Mouse (Mus musculus) neutrophil, adult 5-6 weeks (primary cell): Measurements from ENCODE around the gene Prg4. TPM values are rescaled to one million over a fixed set of nuclear protein-coding genes. Genes with fewer than 3 reads are reported as not detected.

Experiments used
- ATAC-seq: fragments of 151-379, 151-347 bp; 2 replicates; pipeline ENCODE4 v1.8.0; 2017; ENCODE audit warnings: mild to moderate bottlenecking, moderate TSS enrichment; ENCODE audit not compliant: insufficient number of reproducible peaks, poor library complexity, low FRiP score, severe bottlenecking; ENCODE audit errors: extremely low read depth
- total RNA-seq: library from RNA; stranded (forward); fragments of 200-1000 nt; gene quantifications from 2 replicates; pipeline ENCODE4 v1.2.3, GENCODE M21; 2017

Gene Prg4
- 0.23 and 0.25 TPM in 2 replicates for total RNA-seq

DNA sequence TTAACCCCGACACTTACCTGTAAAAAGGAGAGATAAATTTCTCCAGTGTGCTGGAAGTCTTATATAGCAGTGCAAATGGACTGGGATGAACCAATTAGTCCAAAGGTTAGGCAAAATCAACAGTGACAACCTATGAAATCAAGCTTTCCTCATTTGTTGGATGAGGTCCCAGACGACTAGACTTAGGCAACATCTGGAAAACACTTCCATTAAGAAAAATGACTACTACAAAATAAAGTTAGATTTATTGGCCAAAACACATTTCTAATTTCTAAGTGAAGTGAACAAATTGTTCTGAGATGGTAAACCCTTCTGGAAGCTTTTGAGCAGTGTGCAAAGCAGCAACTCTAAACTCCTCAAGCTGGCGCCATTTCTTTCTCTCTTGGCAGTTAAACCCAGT lies at the start of gene Prg4:
TSS of gene Prg4 (minus strand) at position 34 of the 400 bp plus-strand sequence.
- no peak for ATAC-seq

DNA sequence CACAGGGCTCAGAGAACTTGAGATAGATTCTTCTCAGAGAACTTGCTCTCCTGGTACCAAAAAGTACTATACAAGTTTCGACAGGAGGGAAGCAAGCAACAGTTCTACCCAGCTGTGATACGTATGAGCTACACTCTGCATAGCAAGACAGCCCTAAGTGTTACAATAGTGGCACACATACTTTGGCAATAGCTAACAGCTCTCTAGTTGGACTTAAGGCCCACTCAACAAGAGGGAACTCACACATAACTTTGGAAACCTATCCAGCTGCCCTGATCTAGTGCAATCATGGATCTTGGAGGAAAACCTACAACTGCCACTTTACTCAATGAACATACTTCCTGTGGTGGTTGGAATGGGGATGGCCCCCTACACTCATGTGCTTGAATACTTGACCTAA lies 47.1 kb upstream of the Prg4 start:
- no peak for ATAC-seq

DNA sequence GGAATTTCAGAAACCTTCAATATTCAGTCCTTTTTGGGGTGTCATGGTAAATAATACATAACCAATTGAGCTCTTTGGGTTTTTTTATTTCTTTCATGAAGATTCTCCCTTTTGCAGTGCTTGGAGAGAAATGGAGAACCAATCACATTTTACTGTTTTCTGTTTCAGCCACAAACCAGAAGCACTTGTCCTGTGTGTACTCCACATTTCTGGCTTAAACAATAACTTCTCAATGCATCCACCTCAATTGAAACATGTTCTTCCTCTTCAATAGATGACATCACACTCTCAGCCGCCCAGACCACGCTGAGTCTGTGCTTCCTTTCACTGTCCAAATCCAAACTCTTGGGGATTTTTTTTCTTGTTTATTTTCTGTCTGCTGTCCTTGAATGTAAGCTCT lies 39.8 kb upstream of the Prg4 start:
- ATAC-seq = no peak

DNA sequence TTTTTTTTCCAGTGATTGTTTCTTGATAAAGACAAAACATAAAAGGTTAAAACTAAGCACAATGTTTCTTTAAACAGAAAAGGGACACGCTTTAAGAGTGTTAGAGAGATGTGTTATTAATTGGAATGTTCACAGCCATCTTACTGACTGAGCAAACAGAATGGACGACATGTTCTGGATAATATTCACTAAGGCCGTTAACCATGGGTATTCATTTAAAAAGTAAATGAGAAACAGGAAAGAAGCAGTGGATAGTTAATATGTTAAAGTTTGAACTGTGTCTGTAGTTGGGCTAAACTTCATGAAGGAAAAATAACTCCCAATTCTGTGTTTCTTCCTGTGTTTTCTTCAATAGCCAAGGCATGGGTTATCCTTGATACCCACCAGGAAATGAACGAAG lies 37.4 kb upstream of the Prg4 start:
- no peak for ATAC-seq

DNA sequence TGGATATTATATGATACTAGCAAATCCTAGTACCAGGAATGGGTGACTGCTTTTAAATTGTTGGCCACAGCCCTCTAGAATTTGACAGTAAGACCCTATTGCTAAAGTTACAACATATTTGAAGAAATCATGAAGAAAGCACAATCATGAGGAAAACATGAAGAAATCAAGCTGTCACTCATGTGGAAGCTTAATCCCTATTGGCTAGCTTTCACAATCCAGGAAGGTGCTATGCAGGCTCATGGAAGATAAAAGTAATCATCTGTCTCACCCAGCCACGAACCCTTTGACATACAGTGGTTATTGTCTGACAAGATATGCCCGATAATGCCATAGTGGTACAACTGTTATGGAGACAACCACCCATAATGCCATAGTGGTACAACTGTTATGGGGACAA lies 32.2 kb upstream of the Prg4 start:
- no peak for ATAC-seq

DNA sequence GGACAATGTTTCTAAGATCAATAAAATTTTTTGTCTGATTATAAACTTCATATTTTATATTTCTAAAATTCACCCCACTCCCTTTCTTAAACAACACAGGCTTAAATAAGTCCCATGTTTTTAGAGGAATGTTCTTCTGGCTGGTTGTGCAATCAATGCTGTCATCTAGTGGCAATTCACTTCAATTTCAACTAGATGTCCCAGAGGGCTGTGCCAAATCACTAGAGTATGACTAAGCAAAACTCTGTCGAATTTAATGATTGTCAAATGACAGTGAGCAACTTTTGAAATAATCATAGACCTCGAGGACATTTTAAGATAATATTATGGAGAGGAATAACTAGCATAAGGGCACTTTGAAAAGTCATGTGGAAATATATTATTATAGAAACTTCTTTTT lies 31.7 kb upstream of the Prg4 start:
- no peak for ATAC-seq

DNA sequence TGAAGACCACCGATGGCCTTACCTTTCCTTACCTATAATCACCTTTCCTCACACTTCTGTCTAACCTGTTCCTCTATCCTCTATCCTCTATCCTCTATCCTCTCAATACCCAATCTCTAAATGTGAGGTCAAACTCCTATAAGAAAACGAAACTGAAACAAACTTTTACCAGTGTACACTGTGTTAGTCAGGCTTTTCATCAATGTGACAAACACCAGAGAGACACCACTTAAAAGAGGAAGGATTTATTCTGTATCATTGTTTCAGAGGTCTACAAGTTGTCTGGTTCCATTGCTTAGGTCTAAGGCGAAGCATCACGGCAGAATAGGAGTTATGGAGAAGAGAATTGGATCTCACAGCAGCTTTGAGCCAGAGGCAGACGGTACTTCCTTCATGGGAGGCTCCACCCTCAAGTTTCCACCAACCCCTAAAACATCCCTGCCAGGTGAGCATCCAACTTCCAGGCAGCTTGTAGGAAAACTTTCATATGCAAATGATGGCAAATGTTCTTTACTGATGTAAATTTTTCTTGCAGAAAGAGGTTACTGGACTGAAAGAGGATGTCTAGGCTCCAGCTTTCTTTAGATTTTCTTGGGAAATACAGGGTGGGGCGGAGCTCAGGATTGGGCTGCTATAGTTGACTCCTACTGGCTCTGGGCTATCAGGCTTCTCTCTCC lies 30.8 kb upstream of the Prg4 start:
- no peak for ATAC-seq

DNA sequence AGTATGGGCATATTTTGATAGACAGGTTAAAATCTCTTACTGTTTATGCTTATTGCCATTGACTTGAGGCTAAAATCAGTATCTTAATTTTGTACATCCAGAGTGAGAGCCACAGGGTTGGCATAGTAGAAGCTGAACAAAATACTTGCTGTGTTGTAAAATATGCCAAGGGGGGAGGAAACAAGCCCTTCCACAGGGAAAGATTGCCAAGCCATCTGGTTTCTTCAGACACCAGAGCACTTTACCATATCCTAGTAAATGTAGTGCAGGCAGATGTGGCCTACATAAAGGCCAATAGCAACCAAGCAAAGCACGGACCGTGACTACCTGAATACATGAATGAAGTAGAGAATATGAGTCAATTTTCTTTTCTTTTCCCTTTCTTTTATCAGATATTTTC lies 23.2 kb upstream of the Prg4 start:
- ATAC-seq = no peak

DNA sequence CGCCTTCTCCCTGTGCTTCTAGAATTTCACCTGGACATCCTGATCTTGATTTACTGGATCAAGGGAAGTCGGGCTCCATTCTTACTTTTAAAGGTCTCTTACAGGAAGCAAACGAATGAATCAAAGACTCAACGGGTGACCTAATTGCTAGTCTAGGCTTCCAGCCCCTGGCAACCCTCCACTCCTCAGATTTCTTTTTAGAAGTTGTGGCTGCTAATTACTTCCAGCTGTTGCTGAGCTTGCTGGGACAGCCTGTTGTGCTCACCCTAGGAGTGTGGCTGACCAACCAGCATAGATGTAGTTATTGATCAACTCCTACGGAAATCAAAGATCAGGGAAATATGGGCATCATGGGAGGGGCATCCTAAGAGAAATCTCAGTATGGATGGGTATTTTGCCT lies 14.7 kb upstream of the Prg4 start:
- ATAC-seq = no peak

DNA sequence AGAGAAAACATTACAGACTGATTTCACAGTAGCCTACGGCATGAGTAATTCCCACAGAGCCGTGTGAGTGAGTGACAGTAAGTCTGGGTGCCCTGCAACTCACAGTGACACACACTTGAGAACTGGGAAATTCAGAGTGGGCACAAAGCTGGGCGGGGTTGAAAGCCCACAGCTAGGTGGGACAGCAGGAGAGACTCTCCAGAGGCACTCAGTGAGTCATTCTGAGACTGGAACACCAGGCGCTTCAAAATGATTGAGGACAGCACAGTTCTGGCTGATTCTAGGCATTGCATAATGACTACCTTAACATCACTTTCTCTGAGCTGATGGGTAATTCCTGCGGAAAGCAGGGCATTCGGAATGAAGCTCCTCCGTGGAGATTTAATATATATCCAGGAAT lies 6.6 kb upstream of the Prg4 start:
- no peak for ATAC-seq

DNA sequence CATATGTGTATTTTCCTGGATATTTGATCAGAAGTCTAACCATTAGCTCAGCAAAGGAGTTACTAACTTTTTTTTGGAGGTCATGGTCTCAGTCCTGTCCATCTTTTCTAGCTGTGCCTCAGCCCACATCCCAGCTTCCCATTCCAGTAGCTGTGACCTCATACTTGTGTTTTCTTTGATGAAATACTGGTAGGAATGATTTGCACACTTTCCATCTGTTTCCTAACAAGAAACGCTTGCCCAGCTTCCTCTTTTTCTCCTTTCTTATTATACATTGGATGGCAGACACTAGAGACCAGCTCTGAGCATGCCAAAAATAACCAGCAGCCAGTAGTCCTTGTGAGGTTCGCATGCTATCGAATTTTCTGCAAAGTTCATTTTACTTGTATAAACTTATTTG lies 4.0 kb upstream of the Prg4 start:
- ATAC-seq = no peak

DNA sequence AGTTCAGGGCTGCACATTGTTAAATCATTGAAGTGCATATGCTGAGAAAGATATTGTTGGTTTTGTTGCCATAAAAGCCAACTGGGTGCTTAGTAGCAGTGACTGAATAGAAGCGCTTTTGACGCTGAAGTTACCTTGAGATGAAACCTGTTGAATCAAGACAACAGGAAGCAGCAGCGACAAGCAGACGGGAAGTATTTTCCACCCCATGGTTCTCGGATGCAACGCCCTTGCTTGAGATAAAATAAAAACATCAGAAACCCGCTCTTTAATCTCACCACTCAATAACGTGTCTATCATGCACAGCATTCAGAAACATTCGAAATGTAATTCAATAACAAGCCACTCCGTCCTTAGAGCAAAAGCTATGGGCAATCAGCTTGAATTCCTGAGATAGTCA lies 601 bp downstream of the Prg4 start:
- ATAC-seq = no peak

DNA sequence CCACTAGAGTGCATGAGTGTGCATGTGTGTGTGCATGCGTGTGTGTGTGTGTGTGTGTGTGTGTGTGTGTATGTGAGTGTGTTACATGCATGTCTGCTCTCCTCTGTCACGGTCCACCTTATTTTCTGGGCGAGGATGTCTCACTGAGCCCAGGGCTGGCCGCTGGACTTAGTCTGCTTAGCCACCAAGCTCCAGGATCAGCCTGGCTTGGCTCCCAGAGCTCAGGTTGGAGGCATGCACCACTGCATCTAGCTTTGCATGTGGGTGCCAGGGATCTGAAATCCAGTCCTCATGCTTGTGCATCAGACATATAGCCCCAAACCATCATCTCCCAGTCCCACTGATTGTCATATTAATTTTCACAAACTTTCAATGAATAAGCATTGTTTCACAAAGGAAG lies 2.3 kb downstream of the Prg4 start:
- ATAC-seq = no peak

DNA sequence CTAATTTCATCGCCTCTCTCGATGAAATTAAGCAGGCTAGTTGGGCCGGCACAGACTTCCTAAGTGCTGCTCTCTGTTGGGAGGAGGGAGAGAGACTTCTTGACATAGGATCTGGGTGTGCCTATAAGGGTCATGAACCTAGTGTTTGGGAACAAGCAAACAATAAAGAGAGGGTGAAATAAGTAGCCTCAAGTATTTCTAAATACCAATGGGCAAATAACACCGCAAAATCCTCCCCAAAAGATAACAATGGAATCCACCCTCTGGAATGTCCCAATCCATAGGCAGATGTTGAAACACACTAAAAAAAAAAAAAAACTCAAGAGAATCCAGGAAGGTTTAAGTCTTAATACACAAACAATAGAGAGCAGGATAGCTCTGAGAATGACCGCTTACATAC lies 2.9 kb downstream of the Prg4 start:
- no peak for ATAC-seq

DNA sequence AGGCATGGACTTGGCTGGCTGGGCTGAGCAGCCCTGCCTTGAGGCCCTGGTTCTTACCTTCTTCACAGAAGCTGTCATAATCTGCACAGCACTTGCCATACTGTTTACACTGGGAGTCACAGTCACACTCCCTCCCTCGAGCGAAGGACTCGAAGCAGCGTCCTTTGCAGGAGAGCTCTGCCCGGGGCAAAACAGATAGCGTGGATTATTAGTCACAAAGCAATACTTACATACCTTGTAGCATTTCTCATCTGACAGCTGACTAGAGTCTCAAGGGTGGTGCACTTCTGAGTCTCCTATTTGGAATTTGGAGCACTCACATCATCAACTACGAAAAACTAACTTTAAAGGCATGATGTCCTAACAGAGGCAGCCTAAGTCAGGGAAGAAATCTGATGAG lies 5.4 kb downstream of the Prg4 start:
- ATAC-seq = no peak

DNA sequence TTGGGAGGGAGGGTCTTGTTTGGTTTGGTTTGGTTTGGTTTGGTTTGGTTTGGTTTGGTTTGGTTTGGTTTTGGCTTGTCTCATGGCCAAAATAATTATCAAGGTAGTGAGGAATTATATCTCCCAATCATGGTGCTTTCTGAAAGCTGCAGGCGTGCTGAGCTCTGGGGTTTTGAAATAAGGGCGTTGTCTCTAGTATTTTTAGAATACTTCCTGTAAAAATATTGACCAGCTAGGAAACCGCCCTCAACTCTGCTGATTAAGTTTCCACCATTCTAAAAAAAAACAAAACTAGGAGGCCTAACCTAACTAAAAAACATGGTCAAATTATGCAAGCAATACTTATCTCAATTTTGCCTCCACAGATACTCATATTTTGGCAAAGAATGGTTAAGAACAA lies 6.4 kb downstream of the Prg4 start:
- no peak for ATAC-seq

DNA sequence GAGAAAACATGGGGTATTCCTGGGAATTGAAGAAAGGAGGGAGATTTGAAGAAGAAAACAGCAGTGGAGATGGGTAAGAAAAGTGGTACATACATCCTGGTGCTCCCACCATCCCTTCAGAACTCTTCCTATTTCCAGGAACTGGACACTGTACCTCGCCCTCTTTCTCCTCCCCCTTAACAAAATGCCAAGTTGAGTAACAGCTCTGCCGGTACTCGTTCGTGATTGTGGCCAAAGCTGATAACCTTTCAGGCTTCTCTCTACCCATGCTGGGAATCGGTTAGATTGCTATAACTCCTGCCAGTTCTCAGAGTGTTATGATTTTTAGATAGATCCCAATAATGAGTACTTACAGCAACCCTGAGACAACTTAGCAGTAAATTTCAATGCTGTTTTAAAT lies 7.0 kb downstream of the Prg4 start:
- ATAC-seq = no peak

DNA sequence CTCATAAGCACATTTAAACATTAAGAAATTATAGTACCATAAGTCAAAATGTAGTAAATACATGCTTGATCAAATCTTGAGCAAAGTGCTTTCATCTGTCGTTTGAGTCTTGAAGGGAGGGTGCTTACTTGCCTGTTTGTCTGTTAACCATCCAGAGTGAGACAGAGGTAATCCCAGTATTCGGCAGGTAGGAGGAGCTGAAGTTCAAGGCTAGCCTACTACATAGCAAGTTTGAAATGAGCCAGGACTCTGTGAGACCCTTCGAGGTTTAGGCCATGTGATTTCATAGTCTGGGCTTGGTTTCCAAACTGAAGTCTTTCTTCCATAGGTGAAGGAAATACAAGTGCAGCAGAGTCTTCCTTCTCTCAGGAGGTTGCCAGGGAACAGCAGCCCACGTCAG lies 24.2 kb downstream of the Prg4 start:
- ATAC-seq = no peak

DNA sequence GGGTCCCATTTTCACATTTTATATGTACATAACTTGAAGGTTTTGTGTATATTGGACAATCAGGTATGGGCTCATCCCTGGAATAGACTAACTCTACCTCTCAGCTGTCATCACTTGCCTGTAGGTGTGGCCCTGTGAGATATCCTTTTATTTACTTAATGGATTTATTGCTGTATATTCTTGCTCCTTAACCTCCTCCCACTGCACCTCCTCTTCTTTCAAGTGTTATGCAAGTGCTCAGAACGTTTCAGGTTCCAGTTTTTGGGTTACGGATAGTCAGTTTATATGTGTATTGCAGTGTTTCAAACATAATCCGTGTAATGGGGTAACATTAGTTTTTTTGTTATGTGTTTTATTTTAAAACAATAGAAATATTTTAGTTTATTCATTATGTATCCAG lies 27.3 kb downstream of the Prg4 start:
- ATAC-seq = no peak

DNA sequence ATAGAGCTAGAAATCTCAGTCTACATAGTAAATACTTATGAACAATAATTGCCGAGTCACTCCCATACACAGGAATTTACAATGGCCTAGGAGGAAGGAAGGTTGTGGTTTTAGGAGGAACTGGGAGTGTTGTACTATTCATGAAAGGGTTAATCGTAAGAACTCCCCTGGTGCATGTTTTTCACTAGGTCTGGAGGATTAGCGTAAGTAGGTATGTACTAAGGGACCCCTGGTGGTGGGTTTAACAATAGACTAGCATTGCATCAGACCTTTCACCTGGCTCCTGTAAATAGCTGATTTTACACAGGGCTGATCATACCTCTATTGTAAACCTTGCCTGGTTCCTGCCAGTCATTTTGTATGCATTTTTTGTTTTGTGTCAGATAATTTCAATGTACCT lies 39.7 kb downstream of the Prg4 start:
- ATAC-seq = no peak

DNA sequence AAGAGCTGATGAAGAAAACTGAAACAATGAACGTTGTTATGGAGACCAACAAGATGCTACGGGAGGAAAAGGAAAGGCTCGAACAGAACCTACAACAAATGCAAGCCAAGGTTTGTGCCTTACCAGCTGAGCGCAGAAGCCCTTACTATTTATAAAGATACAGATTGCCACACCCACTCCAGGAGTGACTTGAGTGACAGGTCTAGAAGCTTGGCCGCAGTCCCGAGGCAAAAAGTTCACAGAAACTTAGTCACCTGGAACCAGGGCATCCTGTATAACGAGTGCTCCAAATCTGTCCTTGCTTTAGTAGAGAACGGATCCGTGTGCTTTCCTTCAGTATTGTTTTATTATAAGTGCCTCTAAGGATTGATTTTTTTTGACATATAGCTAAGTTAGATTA lies 40.3 kb downstream of the Prg4 start:
- no peak for ATAC-seq

DNA sequence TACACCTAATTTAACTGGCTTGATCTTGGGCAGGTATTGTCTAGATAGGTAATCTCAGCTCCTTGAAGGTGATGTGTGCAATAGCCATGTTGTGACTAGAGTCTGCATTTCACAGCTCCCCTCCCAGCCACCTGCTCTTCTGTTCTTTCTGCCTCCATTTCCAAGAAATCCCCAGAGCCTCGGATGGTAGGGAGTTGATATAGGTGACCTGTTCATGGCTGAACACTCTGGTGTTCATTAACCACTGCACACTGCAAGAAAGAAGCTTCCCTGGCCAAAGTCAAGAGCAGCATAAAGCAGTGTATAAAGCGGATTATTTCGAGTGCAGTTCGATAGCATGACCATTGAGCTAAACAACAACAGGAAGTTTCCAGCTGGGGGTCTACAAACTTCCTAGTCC lies 47.5 kb downstream of the Prg4 start:
- ATAC-seq = no peak
